16 mouse cellular contexts compared by ENCODE assay signal in genomic region chr9:98339971-98340370, GRCm38 (mm10).
"Had no signal": no experiment of that assay in that cellular context is flagged by ENCODE, and none has a peak within 500 bp of the region (broad histone marks: within the 10 kb centered on the region; RNA-seq: fewer than 3 reads in every experiment).

No protein-coding gene starts in this region.

- H3K36me3 ChIP-seq: limb, embryonic 12.5 days; midbrain, embryonic 15.5 days; neural tube, embryonic 12.5 days had no signal

- H3K4me2 ChIP-seq: limb, embryonic 12.5 days; liver, embryonic 13.5 days; midbrain, embryonic 11.5 days; midbrain, embryonic 15.5 days; neural tube, embryonic 12.5 days had no signal

- H3K4me3 ChIP-seq: limb, embryonic 12.5 days; liver, embryonic 13.5 days; megakaryocyte, embryonic 14.5 days; midbrain, embryonic 15.5 days; neural tube, embryonic 12.5 days had no signal

- ATAC-seq: intestine, postnatal 0 days; liver, postnatal 0 days; midbrain, embryonic 15.5 days had no signal

- H3K27me3 ChIP-seq: limb, embryonic 12.5 days; liver, embryonic 13.5 days; megakaryocyte, embryonic 14.5 days; midbrain, embryonic 15.5 days; neural tube, embryonic 12.5 days had no signal

- H3K9ac ChIP-seq: limb, embryonic 12.5 days; liver, embryonic 13.5 days; liver, postnatal 0 days; midbrain, embryonic 15.5 days; neural tube, embryonic 12.5 days had no signal

- DNase-seq: layer of hippocampus, adult 9-11 months; layer of hippocampus, postnatal 36 days; liver; liver, embryonic 13.5 days; liver, postnatal 0 days; right cerebral cortex, postnatal 4 days; spleen, adult 18-20 months; thymus, adult 18-20 months; thymus, postnatal 14 days had no signal

- H3K27ac ChIP-seq: limb, embryonic 12.5 days; liver, embryonic 13.5 days; macrophage; midbrain, embryonic 15.5 days; neural tube, embryonic 12.5 days had no signal

- H3K9me3 ChIP-seq: limb, embryonic 12.5 days; liver, embryonic 13.5 days; midbrain, embryonic 15.5 days; neural tube, embryonic 12.5 days had no signal

- H3K4me1 ChIP-seq: limb, embryonic 12.5 days; midbrain, embryonic 15.5 days; neural tube, embryonic 12.5 days had no signal
